Mouse (Mus musculus) cerebellum, adult 2 months (tissue): ENCODE measurements around the gene Cers6. TPM values are rescaled to one million over a fixed set of nuclear protein-coding genes. Genes with fewer than 3 reads are reported as not detected.

Experiments used
- DNase-seq, 2 experiments: peaks; one replicate each; pipeline ENCODE4 v3.0.0; 2021
- H3K27ac ChIP-seq: fragments of 200-500 bp; 2 replicates; pipeline ENCODE4 v1.5.1; 2012; ENCODE audit warnings: low read length, control low read depth, inconsistent platforms; ENCODE audit not compliant: insufficient read depth
- H3K27me3 ChIP-seq: fragments of 200-500 bp; 2 replicates; pipeline ENCODE4 v1.6.1; 2012; ENCODE audit warnings: inconsistent platforms, mild to moderate bottlenecking, low read length, moderate library complexity; ENCODE audit not compliant: control insufficient read depth, insufficient read depth
- H3K4me1 ChIP-seq: fragments of 200-500 bp; 2 replicates; pipeline ENCODE4 v1.6.1; 2011; ENCODE audit warnings: low read length; ENCODE audit not compliant: control insufficient read depth, insufficient read depth
- H3K4me3 ChIP-seq: fragments of 200-500 bp; replicated peaks from 2 replicates; pipeline ENCODE3; 2011; ENCODE audit warnings: mild to moderate bottlenecking, low read depth, low read length, control low read depth; ENCODE audit not compliant: insufficient read depth
- CTCF ChIP-seq: fragments of 200-500 bp; IDR thresholded peaks from 2 replicates; pipeline ENCODE4 v1.5.1; 2011; ENCODE audit warnings: low read depth, mild to moderate bottlenecking, control low read depth, low read length, moderate library complexity, borderline replicate concordance; ENCODE audit not compliant: insufficient read depth
- POLR2A ChIP-seq: fragments of 200-500 bp; IDR thresholded peaks from 2 replicates; pipeline ENCODE4 v1.6.1; 2011; ENCODE audit warnings: low read length, control low read depth, borderline replicate concordance; ENCODE audit not compliant: insufficient read depth
- WGBS: fragments of 180-500 bp; shearing (Covaris S2); methylation state at CpG from one replicate; pipeline ENCODE4 v1.1.7; 2018; 5-methylcytosine and 5-hydroxymethylcytosine counted together
- polyA plus RNA-seq: library from polyadenylated mRNA; depleted of rRNA; stranded (reverse); fragments of >200 nt; gene quantifications from 2 replicates; pipeline ENCODE4 v1.2.3, GENCODE M21; 2012

Cers6 gene
- polyA plus RNA-seq, 1 experiment = 29.8 TPM

GRCm38 (mm10) chr2:69042327-69043106, 181.3 kb downstream of the Cers6 start:
- peaks cover 10% of the 10 kb centered on the region for H3K4me1 ChIP-seq
- TF ChIP-seq POLR2A (no peak), CTCF (no peak)
- no peaks in the 10 kb centered on the region for H3K27me3 ChIP-seq
- WGBS = 50% methylated on average over 6 of the region's 6 CpGs
- H3K4me3 ChIP-seq = no peak overlapping the region
- H3K27ac ChIP-seq = no peak overlapping the region
- DNase-seq = peak in 1 of 2 experiments; percentile 49

DNA sequence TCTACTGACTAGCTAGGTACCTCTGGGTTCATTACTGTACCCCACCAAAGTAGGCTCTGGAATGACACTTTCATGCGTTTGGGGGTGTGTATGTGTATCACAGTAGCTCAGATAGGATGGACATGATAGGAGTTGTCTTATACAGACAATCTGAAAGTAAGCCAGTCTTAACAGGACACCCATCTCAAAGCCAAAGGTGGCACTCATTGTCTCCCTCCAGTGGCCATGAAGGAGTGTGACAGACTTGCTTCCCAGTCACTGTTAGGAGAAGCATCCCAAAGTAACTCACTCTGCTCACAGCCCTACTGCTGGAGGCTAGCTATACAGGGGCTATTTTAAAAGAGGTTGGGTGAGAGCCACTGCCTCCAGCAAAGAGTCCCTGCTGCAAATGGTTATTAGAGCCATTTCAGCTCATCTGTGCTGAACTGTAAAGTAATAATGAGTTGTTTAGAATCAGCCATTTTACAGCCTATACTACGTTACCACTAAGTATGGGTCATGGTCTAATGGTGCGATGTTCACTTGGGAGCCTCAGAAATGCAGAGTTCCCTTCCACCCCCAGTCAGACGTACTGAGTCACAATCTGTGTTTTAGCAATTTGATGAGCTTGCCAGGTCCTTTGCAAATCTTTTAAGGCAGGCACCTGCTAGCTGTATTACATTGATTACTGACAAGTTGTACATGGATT, 182.3 kb downstream of the Cers6 start:
- Histone ChIP-seq H3K4me3 (no peak overlapping the region), H3K27me3 (no peaks in the 10 kb centered on the region), H3K27ac (no peak overlapping the region), H3K4me1 (peaks cover 10% of the 10 kb centered on the region)
- peak; percentile 61 to 65 for DNase-seq
- 75% methylated on average over 4 of the region's 4 CpGs for WGBS
- peak; percentile 81 for TF ChIP-seq CTCF
- no peak for TF ChIP-seq POLR2A

GRCm38 (mm10) chr2:69045926-69046325, 184.7 kb downstream of the Cers6 start:
- H3K4me1 ChIP-seq = peaks cover 10% of the 10 kb centered on the region
- TF ChIP-seq CTCF (no peak), POLR2A (no peak)
- H3K4me3 ChIP-seq = no peak overlapping the region
- no peak for DNase-seq
- no peaks in the 10 kb centered on the region for H3K27me3 ChIP-seq
- no peak overlapping the region for H3K27ac ChIP-seq
- 81% methylated on average over 4 of the region's 4 CpGs for whole genome bisulfite sequencing

DNA sequence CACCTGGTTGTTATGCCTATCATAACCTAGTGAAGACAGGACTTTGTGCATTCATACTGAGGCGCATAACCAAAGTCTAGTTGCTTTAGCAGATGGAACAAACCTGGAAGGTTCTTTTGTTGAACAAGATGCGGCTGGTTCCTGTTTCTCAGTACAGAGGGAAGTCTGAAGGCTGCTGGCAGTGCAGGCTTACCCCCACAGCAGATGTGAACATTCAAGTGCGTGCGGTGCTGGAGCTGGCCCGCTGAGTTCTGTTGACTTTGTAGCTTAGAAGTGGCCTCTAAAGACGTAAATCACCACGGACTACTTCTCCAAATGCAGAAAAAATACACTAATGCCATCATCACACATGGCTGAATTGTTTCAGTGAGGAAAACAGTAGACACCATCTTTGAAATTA, 186.1 kb downstream of the Cers6 start:
- WGBS = 91% methylated on average over 7 of the region's 7 CpGs
- Histone ChIP-seq H3K27me3 (no peaks in the 10 kb centered on the region), H3K27ac (no peak overlapping the region), H3K4me3 (no peak overlapping the region), H3K4me1 (peaks cover 10% of the 10 kb centered on the region)
- TF ChIP-seq CTCF (no peak), POLR2A (no peak)
- no peak for DNase-seq

DNA sequence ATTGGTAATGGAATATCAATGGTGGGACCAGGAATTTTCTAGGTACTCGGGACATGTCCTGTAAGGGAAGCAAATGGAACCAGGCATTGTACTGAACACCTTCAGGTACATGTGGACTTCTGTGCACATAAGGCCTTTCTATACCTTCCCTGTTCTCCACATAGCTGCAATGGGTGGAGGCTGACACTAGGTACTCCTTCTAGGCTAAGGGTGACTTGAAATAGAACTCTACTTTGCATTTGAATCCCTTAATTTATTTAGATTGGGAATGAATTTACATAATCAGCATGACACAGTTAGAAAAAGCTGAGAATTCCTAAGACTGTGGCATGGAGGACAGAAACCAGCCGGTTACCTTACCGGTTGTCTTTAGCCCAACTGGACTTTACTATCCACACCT, 186.6 kb downstream of the Cers6 start:
- peaks cover 5% of the 10 kb centered on the region for H3K4me1 ChIP-seq
- no peak for TF ChIP-seq CTCF
- TF ChIP-seq POLR2A = no peak
- WGBS = 86% methylated on average over 3 of the region's 3 CpGs

DNA sequence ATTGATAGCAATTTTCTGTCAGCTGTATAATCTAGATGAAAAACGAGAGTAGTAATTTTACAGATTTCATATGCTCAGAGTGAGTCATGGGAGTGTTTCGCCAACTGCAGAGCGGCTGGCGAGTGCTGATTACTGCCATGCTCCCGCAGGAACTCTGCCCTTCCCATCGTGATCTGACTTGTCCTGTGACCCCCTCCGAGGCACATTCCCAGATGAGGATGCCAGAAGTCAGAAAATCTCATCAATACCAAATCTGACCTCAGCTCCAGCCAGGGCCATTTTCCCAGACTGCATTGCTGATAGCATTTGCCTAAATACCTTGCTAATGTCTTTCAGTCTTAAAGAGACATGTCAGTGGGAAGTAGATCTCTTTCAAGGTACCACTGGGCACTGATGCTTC, 187.9 kb downstream of the Cers6 start:
- H3K27me3 ChIP-seq = no peaks in the 10 kb centered on the region
- 66% methylated on average over 7 of the region's 7 CpGs for WGBS
- no peak overlapping the region for H3K4me3 ChIP-seq
- DNase-seq = no peak
- no peak overlapping the region for H3K27ac ChIP-seq
- TF ChIP-seq POLR2A (no peak), CTCF (no peak)
- H3K4me1 ChIP-seq = peaks cover 5% of the 10 kb centered on the region; the same call in 1 of the 2 replicates

More for the DNA sequence above, 186.6 kb downstream of the Cers6 start:
- Histone ChIP-seq H3K27me3 (no peaks in the 10 kb centered on the region), H3K27ac (no peak overlapping the region), H3K4me3 (no peak overlapping the region)
- DNase-seq = no peak

GRCm38 (mm10) chr2:69050189-69050588, 188.9 kb downstream of the Cers6 start:
- Histone ChIP-seq H3K27ac (no peak overlapping the region), H3K4me1 (peaks cover 2% of the 10 kb centered on the region), H3K4me3 (no peak overlapping the region), H3K27me3 (no peaks in the 10 kb centered on the region)
- no peak for DNase-seq
- TF ChIP-seq CTCF (no peak), POLR2A (no peak)
- WGBS = 78% methylated on average over 4 of the region's 4 CpGs

DNA sequence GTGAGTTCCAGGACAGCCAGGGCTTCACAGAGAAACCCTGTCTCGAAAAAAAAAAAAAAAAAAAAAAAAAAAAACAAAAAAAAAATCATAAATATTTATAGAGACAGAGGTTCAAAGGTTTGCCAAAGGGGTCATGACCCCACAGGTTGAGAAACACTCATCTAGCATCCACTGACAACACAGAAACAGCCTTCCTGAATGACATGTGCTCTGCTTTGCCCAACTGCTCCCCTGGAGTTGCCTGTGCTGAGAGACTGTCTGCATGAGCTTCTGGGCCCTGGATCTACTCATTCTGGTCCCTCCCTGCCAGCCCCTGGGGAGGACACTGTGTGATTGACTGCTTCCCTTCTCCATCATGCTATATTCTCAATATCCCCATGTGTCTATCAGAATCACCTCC, 190.4 kb downstream of the Cers6 start:
- H3K4me1 ChIP-seq = peaks cover 2% of the 10 kb centered on the region; the same call in 1 of the 2 replicates
- no peaks in the 10 kb centered on the region for H3K27me3 ChIP-seq
- no peak overlapping the region for H3K4me3 ChIP-seq
- H3K27ac ChIP-seq = no peak overlapping the region
- no peak for DNase-seq
- 19% methylated on average over 1 of the region's 1 CpGs for WGBS
- TF ChIP-seq CTCF (no peak), POLR2A (no peak)
